Mouse (Mus musculus): Measurements from ENCODE around the gene Slc27a4. TPM values are rescaled to one million over a fixed set of nuclear protein-coding genes. Genes with fewer than 3 reads are reported as not detected.

Slc27a4 gene
- polyA plus RNA-seq, 1 experiment from 2014 or later = 20.2 TPM

GRCm38 (mm10) chr2:29846061-29846853, 43.8 kb downstream of the Slc27a4 start:
- H3K9me3 ChIP-seq (replicated peaks) = no peaks in the 10 kb centered on the region
- peaks cover 32% of the 10 kb centered on the region for H3K36me3 ChIP-seq
- peaks cover 56% of the 10 kb centered on the region for H3K27me3 ChIP-seq
- no peak for ATAC-seq (ENCODE audit: insufficient number of reproducible peaks, low FRiP score, low TSS enrichment, low read depth)
- H3K4me1 ChIP-seq = peaks cover 12% of the 10 kb centered on the region
- peak overlapping the region; percentile 26 for H3K4me3 ChIP-seq (replicated peaks)
- WGBS = 8% methylated on average over 46 of the region's 47 CpGs
- H3K9ac ChIP-seq = no peak overlapping the region
- H3K4me2 ChIP-seq (replicated peaks) = peak overlapping the region; percentile 37
- no peak overlapping the region for H3K27ac ChIP-seq (replicated peaks)

GRCm38 (mm10) chr2:29846911-29847310, 44.5 kb downstream of the Slc27a4 start:
- 50% methylated on average over 3 of the region's 3 CpGs for WGBS
- no peak overlapping the region for H3K9ac ChIP-seq
- ATAC-seq (ENCODE audit: insufficient number of reproducible peaks, low FRiP score, low TSS enrichment, low read depth) = no peak
- H3K9me3 ChIP-seq (replicated peaks) = no peaks in the 10 kb centered on the region
- H3K27me3 ChIP-seq = peaks cover 56% of the 10 kb centered on the region
- H3K4me1 ChIP-seq = peaks cover 12% of the 10 kb centered on the region
- H3K36me3 ChIP-seq = peaks cover 27% of the 10 kb centered on the region
- no peak overlapping the region for H3K4me3 ChIP-seq (replicated peaks)
- H3K4me2 ChIP-seq (replicated peaks) = no peak overlapping the region
- H3K27ac ChIP-seq (replicated peaks) = no peak overlapping the region

- Histone ChIP-seq H3K4me2 (replicated peaks) (no peak overlapping the region), H3K9ac (no peak overlapping the region), H3K4me3 (replicated peaks) (no peak overlapping the region), H3K36me3 (peaks cover 6% of the 10 kb centered on the region; the same call in 1 of the 2 replicates), H3K4me1 (peaks cover 12% of the 10 kb centered on the region), H3K9me3 (replicated peaks) (no peaks in the 10 kb centered on the region), H3K27ac (replicated peaks) (no peak overlapping the region), H3K27me3 (peaks cover 42% of the 10 kb centered on the region)
- ATAC-seq (ENCODE audit: insufficient number of reproducible peaks, low FRiP score, low TSS enrichment, low read depth) = no peak
- 61% methylated on average over 8 of the region's 8 CpGs for WGBS
These were observed 46.6 kb downstream of the Slc27a4 start for GRCm38 (mm10) chr2:29849041-29849440.

- no peak overlapping the region for H3K27ac ChIP-seq (replicated peaks)
- H3K4me2 ChIP-seq (replicated peaks) = no peak overlapping the region
- peaks cover 32% of the 10 kb centered on the region for H3K27me3 ChIP-seq
- ATAC-seq (ENCODE audit: insufficient number of reproducible peaks, low FRiP score, low TSS enrichment, low read depth) = no peak
- H3K36me3 ChIP-seq = 0 out of 2 replicates have a peak, but pooled peaks cover 3% of the 10 kb centered on the region
- H3K4me1 ChIP-seq = peaks cover 12% of the 10 kb centered on the region
- WGBS = 58% methylated on average over 5 of the region's 5 CpGs
- H3K9ac ChIP-seq = no peak overlapping the region
- H3K4me3 ChIP-seq (replicated peaks) = no peak overlapping the region
- no peaks in the 10 kb centered on the region for H3K9me3 ChIP-seq (replicated peaks)
These were observed 47.5 kb downstream of the Slc27a4 start for GRCm38 (mm10) chr2:29849841-29850480.

GRCm38 (mm10) chr2:29852957-29853485, 50.6 kb downstream of the Slc27a4 start:
- no peak overlapping the region for H3K27ac ChIP-seq (replicated peaks)

GRCm38 (mm10) chr2:29853736-29854135, 51.3 kb downstream of the Slc27a4 start:
- Histone ChIP-seq H3K27ac (replicated peaks) (0 out of 2 replicates have a peak overlapping the region, but pooled peaks have one; percentile 2), H3K4me3 (replicated peaks) (no peak overlapping the region), H3K4me2 (replicated peaks) (no peak overlapping the region), H3K36me3 (no peaks in the 10 kb centered on the region), H3K27me3 (no peaks in the 10 kb centered on the region), H3K9me3 (replicated peaks) (no peaks in the 10 kb centered on the region), H3K4me1 (no peaks in the 10 kb centered on the region), H3K9ac (no peak overlapping the region)
- ATAC-seq (ENCODE audit: insufficient number of reproducible peaks, low FRiP score, low TSS enrichment, low read depth) = no peak
- 66% methylated on average over 5 of the region's 5 CpGs for WGBS

More at GRCm38 (mm10) chr2:29852957-29853485, 50.6 kb downstream of the Slc27a4 start:
- no peak for ATAC-seq (ENCODE audit: insufficient number of reproducible peaks, low FRiP score, low TSS enrichment, low read depth)
- Histone ChIP-seq H3K4me1 (no peaks in the 10 kb centered on the region), H3K36me3 (no peaks in the 10 kb centered on the region), H3K4me2 (replicated peaks) (no peak overlapping the region), H3K27me3 (peaks cover 2% of the 10 kb centered on the region), H3K9ac (no peak overlapping the region), H3K9me3 (replicated peaks) (no peaks in the 10 kb centered on the region), H3K4me3 (replicated peaks) (no peak overlapping the region)
- WGBS = 64% methylated on average over 4 of the region's 4 CpGs

GRCm38 (mm10) chr2:29855585-29856210, 53.3 kb downstream of the Slc27a4 start:
- Histone ChIP-seq H3K36me3 (no peaks in the 10 kb centered on the region), H3K4me1 (no peaks in the 10 kb centered on the region), H3K9me3 (replicated peaks) (no peaks in the 10 kb centered on the region), H3K4me2 (replicated peaks) (no peak overlapping the region), H3K9ac (no peak overlapping the region), H3K4me3 (replicated peaks) (no peak overlapping the region), H3K27me3 (no peaks in the 10 kb centered on the region), H3K27ac (replicated peaks) (no peak overlapping the region)
- no peak for ATAC-seq (ENCODE audit: insufficient number of reproducible peaks, low FRiP score, low TSS enrichment, low read depth)
- 75% methylated on average over 10 of the region's 10 CpGs for WGBS

GRCm38 (mm10) chr2:29856451-29857260, 54.2 kb downstream of the Slc27a4 start:
- no peaks in the 10 kb centered on the region for H3K4me1 ChIP-seq
- H3K4me3 ChIP-seq (replicated peaks) = no peak overlapping the region
- H3K27me3 ChIP-seq = no peaks in the 10 kb centered on the region
- WGBS = 14% methylated on average over 19 of the region's 19 CpGs
- H3K9ac ChIP-seq = no peak overlapping the region
- no peak for ATAC-seq (ENCODE audit: insufficient number of reproducible peaks, low FRiP score, low TSS enrichment, low read depth)
- H3K36me3 ChIP-seq = no peaks in the 10 kb centered on the region
- no peak overlapping the region for H3K27ac ChIP-seq (replicated peaks)
- no peak overlapping the region for H3K4me2 ChIP-seq (replicated peaks)
- H3K9me3 ChIP-seq (replicated peaks) = no peaks in the 10 kb centered on the region

GRCm38 (mm10) chr2:29857341-29857740, 54.9 kb downstream of the Slc27a4 start:
- Histone ChIP-seq H3K4me2 (replicated peaks) (no peak overlapping the region), H3K27me3 (no peaks in the 10 kb centered on the region), H3K9me3 (replicated peaks) (no peaks in the 10 kb centered on the region), H3K9ac (no peak overlapping the region), H3K27ac (replicated peaks) (no peak overlapping the region), H3K4me1 (no peaks in the 10 kb centered on the region), H3K36me3 (no peaks in the 10 kb centered on the region), H3K4me3 (replicated peaks) (no peak overlapping the region)
- 34% methylated on average over 2 of the region's 2 CpGs for WGBS
- no peak for ATAC-seq (ENCODE audit: insufficient number of reproducible peaks, low FRiP score, low TSS enrichment, low read depth)

- Histone ChIP-seq H3K4me1 (no peaks in the 10 kb centered on the region), H3K9me3 (replicated peaks) (no peaks in the 10 kb centered on the region), H3K4me3 (replicated peaks) (no peak overlapping the region), H3K27me3 (no peaks in the 10 kb centered on the region), H3K36me3 (no peaks in the 10 kb centered on the region), H3K27ac (replicated peaks) (no peak overlapping the region; the same call in 1 of the 2 replicates), H3K4me2 (replicated peaks) (no peak overlapping the region), H3K9ac (no peak overlapping the region)
- WGBS = 72% methylated on average over 5 of the region's 5 CpGs
- ATAC-seq (ENCODE audit: insufficient number of reproducible peaks, low FRiP score, low TSS enrichment, low read depth) = no peak
These were observed 55.5 kb downstream of the Slc27a4 start for GRCm38 (mm10) chr2:29857967-29858366.

Measured in embryonic facial prominence, embryonic 15.5 days (tissue).